Mouse (Mus musculus): ENCODE results near the gene Asic2. TPM values are rescaled to one million over a fixed set of nuclear protein-coding genes. Genes with fewer than 3 reads are reported as not detected.

Gene Asic2
- under 1 TPM; 0.11 to 0.31 TPM for total RNA-seq (2021)
- long read RNA-seq, experiment 1, result 0 reads
- long read RNA-seq, experiment 2, partial matches to known transcripts, result 0 of 2 reads
- long read RNA-seq, experiment 2, other reads (novel, unspliced or antisense), result 0 of 2 reads

DNA sequence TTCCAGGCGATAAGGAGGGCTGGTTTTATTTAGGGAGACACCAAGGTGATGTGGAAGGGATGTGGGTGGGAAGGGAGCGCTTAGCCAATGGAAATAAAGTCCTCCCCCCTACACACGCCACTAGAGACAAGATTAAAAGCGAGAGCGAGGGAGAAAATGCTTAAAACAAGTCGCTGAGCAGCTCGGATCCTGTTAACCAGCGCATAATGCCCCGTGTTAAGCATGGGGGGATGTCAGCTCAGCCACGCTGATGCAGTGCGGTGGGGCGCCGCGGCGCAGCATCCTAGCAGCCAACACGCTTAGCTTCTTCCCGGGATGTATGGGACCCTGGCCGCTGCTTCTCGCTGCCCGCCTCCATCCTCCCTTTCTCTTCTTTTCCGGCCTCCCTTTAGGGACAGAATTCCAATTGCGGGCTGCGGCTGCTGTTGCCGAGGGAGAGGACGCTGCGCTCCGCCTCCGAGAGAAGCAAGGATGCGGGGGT is at the start of gene Asic2:
Gene Asic2, minus strand, starts transcription at position 57 of the 481 bp plus-strand sequence.
- no peak for DNase-seq (ENCODE audit: low spot score)

GRCm38 (mm10) chr11:82016181-82016780 is 48.0 kb upstream of the Asic2 start:
- peak; percentile 45 for DNase-seq (ENCODE audit: low spot score)

DNA sequence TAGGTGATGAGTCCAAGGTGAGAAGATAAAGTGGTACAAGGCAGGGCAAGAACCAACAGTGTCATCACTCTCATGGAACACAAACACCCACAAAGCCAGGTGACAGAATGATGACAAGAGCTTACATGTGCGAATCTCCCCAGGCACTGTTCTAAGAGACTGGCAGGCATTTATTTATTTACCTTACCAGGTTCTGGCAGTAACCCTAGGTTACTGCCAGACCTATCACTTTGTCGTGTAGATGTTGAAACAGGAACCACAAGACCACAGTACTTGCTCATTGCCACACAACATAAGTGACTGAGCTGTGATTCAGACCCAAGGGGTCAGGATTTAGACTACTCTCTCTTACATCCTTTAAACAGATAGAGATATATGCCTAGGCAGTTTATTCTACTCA is 46.8 kb upstream of the Asic2 start:
- no peak for DNase-seq (ENCODE audit: low spot score)

GRCm38 (mm10) chr11:82013756-82014155 is 45.5 kb upstream of the Asic2 start:
- DNase-seq (ENCODE audit: low spot score), result no peak

- peak; percentile 61 for DNase-seq (ENCODE audit: low spot score)
Measured at GRCm38 (mm10) chr11:82011411-82012193, 43.3 kb upstream of the Asic2 start.

DNA sequence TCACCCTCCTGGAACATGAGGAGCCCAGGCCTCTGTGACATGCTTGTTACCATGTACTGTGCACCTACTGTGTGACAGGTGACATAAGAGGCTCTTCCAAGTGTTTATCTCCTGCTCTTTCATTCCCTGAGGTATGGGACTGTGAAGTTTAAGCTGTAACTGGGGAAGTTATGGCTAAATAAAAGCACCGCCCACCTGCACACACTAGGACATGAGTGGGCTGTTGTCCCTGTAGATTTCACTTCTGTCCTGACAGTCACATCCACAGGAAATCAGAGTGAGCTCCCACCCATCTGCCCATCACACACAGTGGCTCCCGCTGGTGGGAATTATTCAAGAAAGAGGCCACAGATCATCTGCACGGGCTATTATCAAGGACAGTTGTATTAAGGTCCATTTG is 41.9 kb upstream of the Asic2 start:
- DNase-seq (ENCODE audit: low spot score), result no peak

DNA sequence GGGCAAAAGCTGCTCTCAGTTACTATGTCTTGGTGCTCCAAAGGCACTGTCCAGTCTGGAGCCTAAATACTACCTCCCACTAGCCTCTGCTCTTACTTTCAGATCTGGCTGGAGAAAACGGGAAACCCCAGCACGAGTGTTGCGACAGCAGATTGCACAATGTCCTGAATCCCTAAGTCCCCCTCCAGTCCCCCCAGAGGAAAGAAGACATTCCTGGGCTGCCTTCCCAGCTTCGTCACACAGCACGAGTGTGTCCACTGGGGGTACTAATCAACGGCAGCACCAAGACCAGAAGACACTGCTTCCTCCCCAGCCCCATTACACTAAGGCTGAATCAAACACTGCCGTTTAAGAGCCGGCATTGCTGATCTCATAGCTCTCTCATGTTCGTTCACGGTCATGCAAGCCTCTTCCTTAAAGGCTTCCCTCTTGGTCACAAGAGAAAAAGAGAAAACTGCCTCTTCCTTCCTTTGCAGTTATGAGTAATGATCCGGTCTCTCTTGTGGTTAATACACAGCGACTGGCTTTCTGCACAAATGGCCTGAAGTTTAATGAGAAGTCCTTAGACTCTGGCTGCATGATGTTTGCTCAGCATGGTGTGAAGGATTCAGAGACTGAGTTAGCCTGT is 38.7 kb upstream of the Asic2 start:
- DNase-seq (ENCODE audit: low spot score), result peak; percentile 88

- no peak for DNase-seq (ENCODE audit: low spot score)
Measured at GRCm38 (mm10) chr11:82004810-82005209, 36.6 kb upstream of the Asic2 start.

GRCm38 (mm10) chr11:82000581-82000980 is 32.3 kb upstream of the Asic2 start:
- no peak for DNase-seq (ENCODE audit: low spot score)

GRCm38 (mm10) chr11:81999469-81999868 is 31.2 kb upstream of the Asic2 start:
- DNase-seq (ENCODE audit: low spot score), result no peak

- no peak for DNase-seq (ENCODE audit: low spot score)
Measured at GRCm38 (mm10) chr11:81998646-81999045, 30.4 kb upstream of the Asic2 start.

- DNase-seq (ENCODE audit: low spot score), result no peak
Measured at GRCm38 (mm10) chr11:81997085-81997484, 28.8 kb upstream of the Asic2 start.

DNA sequence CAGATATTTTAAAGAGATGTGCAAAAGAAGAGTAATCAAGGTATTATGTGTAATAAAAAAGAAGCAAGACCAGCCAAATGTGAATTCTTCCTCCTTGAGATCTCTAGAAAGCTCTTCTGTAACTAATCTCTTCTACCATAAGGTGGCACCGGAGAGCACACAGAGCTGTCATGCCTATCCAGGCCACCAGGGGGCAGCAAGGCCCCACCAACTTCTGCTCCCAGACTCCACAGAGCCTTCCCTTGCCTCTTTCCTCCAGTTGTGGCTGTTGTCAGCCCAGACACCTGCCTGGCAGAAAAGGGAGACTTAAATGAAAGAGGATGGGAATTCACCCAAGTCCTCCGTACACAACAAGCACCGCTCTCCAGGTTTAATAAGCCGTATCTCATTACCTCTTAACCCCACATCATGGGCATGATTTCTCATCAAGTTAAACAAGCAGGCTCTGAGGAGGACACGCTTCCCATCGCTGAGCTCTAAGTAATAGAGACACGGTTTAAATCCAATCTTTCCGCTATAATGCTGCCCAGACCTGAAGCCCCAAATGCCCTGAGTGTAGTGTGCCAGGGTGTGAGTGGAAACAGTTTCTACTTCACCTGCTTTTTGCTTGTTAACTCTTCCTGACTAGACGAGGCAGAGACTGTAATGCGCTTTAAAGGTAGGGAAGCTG is 28.1 kb upstream of the Asic2 start:
- peak; percentile 69 for DNase-seq (ENCODE audit: low spot score)

DNA sequence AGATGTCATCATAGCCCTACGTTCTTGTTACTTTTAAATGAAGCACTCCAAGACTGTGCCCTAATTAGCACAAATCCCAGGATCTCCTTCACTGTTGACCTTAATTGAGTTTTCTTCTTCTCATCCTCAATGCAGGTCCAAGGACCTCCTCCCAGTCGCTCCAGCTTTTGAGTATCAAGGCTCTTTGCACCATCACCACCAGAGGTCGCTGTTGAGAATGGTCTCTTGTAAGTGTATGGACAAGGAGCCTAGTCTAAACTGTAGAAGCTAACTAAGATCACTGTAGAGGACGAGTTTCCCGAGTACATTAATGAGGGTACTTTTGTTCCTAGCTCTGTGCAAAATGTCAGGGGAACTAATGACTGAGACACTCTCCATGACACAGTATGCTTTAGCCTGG is 14.9 kb upstream of the Asic2 start:
- peak; percentile 65 for DNase-seq (ENCODE audit: low spot score)

DNA sequence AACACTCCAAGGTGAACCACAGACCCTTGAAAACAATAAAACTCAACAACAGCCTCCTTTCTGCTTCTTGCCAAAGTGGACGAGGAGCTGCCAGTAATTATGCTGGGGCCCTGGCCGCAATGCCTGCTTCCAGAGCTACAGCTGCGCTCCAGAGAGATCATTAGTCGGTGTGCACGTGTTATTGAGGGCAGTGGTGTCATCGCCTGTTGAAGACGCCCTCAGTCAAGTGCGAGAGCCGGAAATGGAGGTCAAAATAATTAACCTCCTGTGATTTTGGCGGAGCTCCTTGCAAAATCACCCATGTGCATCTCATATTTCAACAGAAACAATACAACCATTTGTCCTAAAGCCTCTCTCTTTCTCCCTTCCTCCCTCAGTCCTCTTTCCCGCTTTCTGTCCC is 13.9 kb upstream of the Asic2 start:
- peak; percentile 15 for DNase-seq (ENCODE audit: low spot score)

DNA sequence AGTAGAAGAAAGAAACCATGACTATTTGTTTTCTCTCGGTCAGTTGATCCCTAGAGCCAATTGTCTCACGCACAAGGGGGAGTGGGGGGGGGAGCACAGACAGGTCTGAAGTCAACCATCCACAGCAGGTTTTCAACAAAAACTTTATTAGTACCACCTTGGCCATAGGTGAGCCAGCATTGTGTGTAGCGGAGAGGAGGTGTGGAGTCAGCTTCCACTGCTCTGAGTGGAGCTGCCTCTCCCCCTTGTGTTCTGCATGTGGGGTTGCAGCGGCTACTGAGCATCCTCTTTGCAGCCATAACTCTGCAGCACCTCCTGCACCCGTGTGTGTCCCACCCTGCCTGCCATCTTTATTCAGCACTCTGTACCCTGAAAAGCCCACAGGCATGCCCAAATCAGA is 6.3 kb upstream of the Asic2 start:
- DNase-seq (ENCODE audit: low spot score), result peak; percentile 5

- DNase-seq (ENCODE audit: low spot score), result no peak
Measured at GRCm38 (mm10) chr11:81973699-81974098, 5.4 kb upstream of the Asic2 start.

DNA sequence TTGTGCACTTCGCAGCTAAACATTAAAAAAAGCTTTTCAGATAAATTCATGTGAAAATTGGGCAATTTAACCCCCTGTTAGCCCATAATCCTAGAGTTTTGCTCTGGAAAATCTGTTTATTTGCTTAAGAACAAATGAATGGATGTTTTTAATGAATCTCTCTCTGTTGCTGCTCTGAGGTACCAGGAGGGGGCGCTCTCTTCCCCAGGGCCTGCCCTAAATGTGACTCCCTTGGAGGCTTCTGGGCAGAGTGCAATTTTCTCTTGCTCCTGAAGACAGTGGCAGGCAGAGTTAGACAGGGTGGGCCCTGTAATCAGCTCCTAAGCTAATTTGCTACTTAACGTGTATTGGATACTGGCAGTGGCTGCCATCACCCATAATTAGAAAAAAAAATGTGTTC is 3.8 kb upstream of the Asic2 start:
- DNase-seq (ENCODE audit: low spot score), result no peak

GRCm38 (mm10) chr11:81966626-81967289 is 1.5 kb downstream of the Asic2 start:
- no peak for DNase-seq (ENCODE audit: low spot score)

DNA sequence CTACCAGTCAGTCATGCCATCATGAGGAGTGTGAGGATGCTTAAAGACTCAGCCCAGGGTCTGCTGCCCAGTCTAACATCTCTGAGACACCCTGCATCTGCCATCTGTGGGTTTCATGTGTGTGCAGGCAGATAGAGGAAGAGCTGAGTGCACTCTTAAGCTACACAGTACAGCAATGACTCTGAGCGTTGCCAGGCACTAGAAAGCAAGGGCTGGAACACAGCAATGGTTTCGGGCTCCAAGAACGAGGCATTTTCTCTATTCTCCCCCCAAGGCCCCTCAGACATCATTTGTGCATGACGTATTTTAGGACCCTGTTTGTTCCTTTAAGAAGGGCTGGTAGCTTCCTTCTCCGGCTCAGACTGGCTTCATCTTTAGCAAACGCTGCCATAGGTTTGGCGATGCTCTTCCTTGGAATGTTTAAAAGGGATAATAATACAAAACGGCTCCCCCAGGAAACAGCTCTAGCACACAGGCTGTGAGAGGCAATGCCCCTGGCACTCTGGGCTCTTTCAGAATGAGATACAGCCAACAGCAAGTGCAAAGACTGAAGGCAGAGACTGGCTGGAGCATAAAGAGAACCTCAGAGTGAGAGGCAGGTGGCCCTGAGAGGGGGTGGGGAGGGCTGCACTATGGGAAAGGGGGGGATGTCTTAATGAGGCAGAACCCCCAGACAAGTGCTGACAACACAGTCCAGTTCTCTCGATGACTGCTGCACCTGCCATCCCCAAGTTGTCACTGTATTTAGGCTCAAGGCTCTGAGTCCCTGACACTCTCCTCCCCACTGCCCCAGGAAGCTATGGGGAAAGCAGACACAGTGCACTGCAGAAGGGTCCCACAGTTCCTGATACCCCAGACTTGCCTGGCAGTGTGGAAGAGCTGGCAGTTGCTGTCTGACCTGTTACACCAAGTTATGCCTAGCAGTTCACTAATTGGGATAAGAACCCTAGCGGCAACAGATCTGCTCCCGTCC is 2.3 kb downstream of the Asic2 start:
- DNase-seq (ENCODE audit: low spot score), result no peak
